Mouse (Mus musculus) liver (tissue): ENCODE data around the gene Gzmn.
"Not testable (repeated sequence)": the region's sequence is repeated elsewhere in the genome, so short reads cannot be mapped to it uniquely, and the experiment has no call there.

Experiments
- DNase-seq: peaks from one replicate; pipeline ENCODE4 v3.0.0-alpha.2; 2020; ENCODE audit warnings: mixed read lengths

Gzmn gene

GRCm38 (mm10) chr14:56174499-56174898 lies at the start of gene Gzmn:
Gzmn (minus strand) TSS chr14:56174599.
- no peak for DNase-seq

GRCm38 (mm10) chr14:56211317-56211716 lies 36.9 kb upstream of the Gzmn start, which contains the start of gene Gzmf:
Gzmf (minus strand) TSS chr14:56211417.
- no peak for DNase-seq

- DNase-seq = no peak
Observed at GRCm38 (mm10) chr14:56205613-56206012, 31.2 kb upstream of the Gzmn start.

GRCm38 (mm10) chr14:56205021-56205420 lies 30.6 kb upstream of the Gzmn start:
- peak; percentile 47 for DNase-seq

- DNase-seq = peak; percentile 64
Observed at GRCm38 (mm10) chr14:56203975-56204374, 29.6 kb upstream of the Gzmn start.

GRCm38 (mm10) chr14:56186946-56187345 lies 12.5 kb upstream of the Gzmn start:
- DNase-seq = no peak

- no peak for DNase-seq
Observed at GRCm38 (mm10) chr14:56186521-56186920, 12.1 kb upstream of the Gzmn start.

- peak; percentile 33 for DNase-seq
Observed at GRCm38 (mm10) chr14:56177651-56178050, 3.3 kb upstream of the Gzmn start.

GRCm38 (mm10) chr14:56173396-56173795 lies 1.0 kb downstream of the Gzmn start:
- no peak for DNase-seq

GRCm38 (mm10) chr14:56172744-56173143 lies 1.7 kb downstream of the Gzmn start:
- DNase-seq = no peak

GRCm38 (mm10) chr14:56168009-56168408 lies 6.4 kb downstream of the Gzmn start:
- DNase-seq = no peak

- no peak for DNase-seq
Observed at GRCm38 (mm10) chr14:56162109-56162508, 12.3 kb downstream of the Gzmn start.

- DNase-seq = not testable (repeated sequence)
Observed at GRCm38 (mm10) chr14:56159479-56159878, 14.9 kb downstream of the Gzmn start, which contains the start of gene Gzmg. Gzmg (minus strand) TSS chr14:56159579.

- DNase-seq = no peak
Observed at GRCm38 (mm10) chr14:56155340-56155739, 19.1 kb downstream of the Gzmn start.

- DNase-seq = not testable (repeated sequence)
Observed at GRCm38 (mm10) chr14:56133675-56134074, 40.7 kb downstream of the Gzmn start.

- not testable (repeated sequence) for DNase-seq
Observed at GRCm38 (mm10) chr14:56132508-56132907, 41.9 kb downstream of the Gzmn start, which contains the start of gene Gzmd. Gzmd (minus strand) TSS chr14:56132608.

GRCm38 (mm10) chr14:56128341-56128740 lies 46.1 kb downstream of the Gzmn start:
- DNase-seq = no peak

- DNase-seq = no peak
Observed at GRCm38 (mm10) chr14:56123516-56123915, 50.9 kb downstream of the Gzmn start.

GRCm38 (mm10) chr14:56120525-56120924 lies 53.9 kb downstream of the Gzmn start, which contains the start of gene Gzme:
Gzme (minus strand) TSS chr14:56120625.
- no peak for DNase-seq
